In the genomic region with DNA sequence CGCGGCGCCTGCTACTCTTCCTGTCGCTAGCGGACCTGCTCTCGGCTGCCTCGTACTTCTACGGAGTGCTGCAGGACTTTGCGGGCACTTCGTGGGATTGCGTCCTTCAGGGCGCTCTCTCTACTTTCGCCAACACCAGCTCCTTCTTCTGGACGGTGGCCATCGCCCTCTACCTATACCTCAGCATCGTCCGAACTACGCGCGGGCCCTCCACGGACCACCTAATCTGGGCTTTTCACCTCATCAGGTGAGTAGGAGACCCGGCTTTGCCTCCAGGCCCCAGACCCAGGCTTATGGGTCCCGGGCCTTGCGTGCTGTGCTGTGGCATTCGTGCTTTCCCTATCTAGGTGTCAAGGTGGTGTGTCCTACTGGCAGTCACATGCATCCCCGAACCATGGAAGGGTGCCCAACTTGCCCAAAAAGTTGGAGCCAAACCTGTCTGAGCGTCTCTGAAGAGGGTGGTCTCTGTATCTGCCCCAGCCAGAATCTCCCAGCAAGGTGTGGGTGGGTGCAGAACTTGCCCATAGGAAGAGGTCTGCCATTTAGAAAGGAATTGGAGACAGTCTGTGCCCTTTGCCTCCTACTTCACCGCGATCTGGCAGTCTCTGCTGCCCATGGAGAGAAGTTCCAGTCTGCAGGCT, we compare ENCODE assay signal across 8 mouse cellular contexts. TPM values are rescaled to one million over a fixed set of nuclear protein-coding genes. Genes with fewer than 3 reads are reported as not detected.
A peak's percentile ranks its signal among the peaks of the same experiment; 100 is the strongest.
DNase-seq lines count a peak whose midpoint lies in the region; ATAC-seq and TF ChIP-seq lines count a peak whose summit lies in the region.

No protein-coding gene starts in this region.

- ATAC-seq in limb, embryonic 11.5 days (ENCODE audit: insufficient number of reproducible peaks, low FRiP score, low TSS enrichment, low read depth) = no peak
- no peak for ATAC-seq in neural tube, embryonic 15.5 days (ENCODE audit: low FRiP score)

- no peaks in the 10 kb centered on the region; the same call in 1 of the 2 replicates for H3K9me3 ChIP-seq in forebrain, embryonic 10.5 days
- no peaks in the 10 kb centered on the region for H3K9me3 ChIP-seq in limb, embryonic 11.5 days (ENCODE audit: control insufficient read depth, low read length)
- no peaks in the 10 kb centered on the region for H3K9me3 ChIP-seq in neural tube, embryonic 15.5 days (replicated peaks)

- no peaks in the 10 kb centered on the region for H3K79me2 ChIP-seq in liver, adult 2 months (ENCODE audit: control insufficient read depth, insufficient read depth, low read length)

- H3K4me3 ChIP-seq in liver, adult 2 months (ENCODE audit: insufficient read depth, low read depth, low read length) = peak overlapping the region; percentile 74
- H3K4me3 ChIP-seq in forebrain, embryonic 10.5 days = peak overlapping the region; percentile 66
- H3K4me3 ChIP-seq in limb, embryonic 11.5 days (ENCODE audit: low read depth, low read length) = peak overlapping the region; percentile 57
- H3K4me3 ChIP-seq in neural tube, embryonic 15.5 days (replicated peaks) = peak overlapping the region; percentile 57

- peak overlapping the region; percentile 99 for H3K4me2 ChIP-seq in limb, embryonic 11.5 days (ENCODE audit: low read depth, severe bottlenecking)
- peak overlapping the region; percentile 99 for H3K4me2 ChIP-seq in neural tube, embryonic 15.5 days

- no peaks in the 10 kb centered on the region for H3K36me3 ChIP-seq in liver, adult 2 months (ENCODE audit: control insufficient read depth, insufficient read depth, low read length)
- H3K36me3 ChIP-seq in forebrain, embryonic 10.5 days (replicated peaks) = no peaks in the 10 kb centered on the region
- no peaks in the 10 kb centered on the region for H3K36me3 ChIP-seq in limb, embryonic 11.5 days (ENCODE audit: control insufficient read depth, insufficient read depth, low read length)
- H3K36me3 ChIP-seq in neural tube, embryonic 15.5 days = no peaks in the 10 kb centered on the region

- no peak for TF ChIP-seq POLR2A in liver, adult 2 months (IDR thresholded peaks at IDR 0.05; ENCODE audit: extremely low read depth, insufficient read depth, low read length)

- peak overlapping the region; percentile 88 for H3K9ac ChIP-seq in liver, adult 2 months (ENCODE audit: low read depth, low read length)
- H3K9ac ChIP-seq in limb, embryonic 11.5 days (ENCODE audit: low read length) = peak overlapping the region; percentile 56
- peak overlapping the region; percentile 58 for H3K9ac ChIP-seq in neural tube, embryonic 15.5 days (replicated peaks)

- TF ChIP-seq CTCF in liver, adult 2 months (IDR thresholded peaks at IDR 0.05; ENCODE audit: low read depth, low read length) = no peak

- H3K27me3 ChIP-seq in liver, adult 2 months (ENCODE audit: control insufficient read depth, insufficient read depth, low read length) = no peaks in the 10 kb centered on the region
- H3K27me3 ChIP-seq in forebrain, embryonic 10.5 days (ENCODE audit: poor library complexity, severe bottlenecking) = peaks cover 66% of the 10 kb centered on the region
- H3K27me3 ChIP-seq in limb, embryonic 11.5 days (ENCODE audit: control insufficient read depth, insufficient read depth, low read length) = peaks cover 6% of the 10 kb centered on the region
- peaks cover 9% of the 10 kb centered on the region for H3K27me3 ChIP-seq in neural tube, embryonic 15.5 days (replicated peaks)

- no peaks in the 10 kb centered on the region for H3K4me1 ChIP-seq in liver, adult 2 months (ENCODE audit: control insufficient read depth, insufficient read depth, low read length)
- H3K4me1 ChIP-seq in forebrain, embryonic 10.5 days = peaks cover 21% of the 10 kb centered on the region
- peaks cover 6% of the 10 kb centered on the region; the same call in 1 of the 2 replicates for H3K4me1 ChIP-seq in limb, embryonic 11.5 days (ENCODE audit: control insufficient read depth, insufficient read depth, low read length)
- H3K4me1 ChIP-seq in neural tube, embryonic 15.5 days = peaks cover 14% of the 10 kb centered on the region

- WGBS in liver, adult 2 months = 19% methylated on average over 29 of the region's 29 CpGs
- WGBS in forebrain, embryonic 10.5 days = 16% methylated on average over 29 of the region's 29 CpGs
- 14% methylated on average over 29 of the region's 29 CpGs for WGBS in limb, embryonic 11.5 days
- 14% methylated on average over 29 of the region's 29 CpGs for WGBS in neural tube, embryonic 15.5 days

- H3K27ac ChIP-seq in liver, adult 2 months (replicated peaks; ENCODE audit: insufficient read depth, low read depth, low read length) = peak overlapping the region; percentile 42
- H3K27ac ChIP-seq in forebrain, embryonic 10.5 days = peak overlapping the region; percentile 58
- H3K27ac ChIP-seq in limb, embryonic 11.5 days (replicated peaks; ENCODE audit: low read depth, low read length) = no peak overlapping the region
- 0 out of 2 replicates have a peak overlapping the region, but pooled peaks have one; percentile 33 for H3K27ac ChIP-seq in neural tube, embryonic 15.5 days (replicated peaks)

- intact Hi-C loops in gastrocnemius, postnatal 36 days (cut with DNase I) = no loop called here

- no peak for DNase-seq in liver, adult 2 months (ENCODE audit: extremely low read depth, low read depth, low spot score)
- no peak for DNase-seq in liver
- no peak for DNase-seq in forebrain, embryonic 10.5 days (ENCODE audit: extremely low spot score, low spot score)
- DNase-seq in limb, embryonic 11.5 days (ENCODE audit: low spot score) = no peak
- no peak for DNase-seq in frontal cortex, postnatal 25 days (ENCODE audit: low spot score in 2 of 2)
- DNase-seq in layer of hippocampus, postnatal 14 days (ENCODE audit: low spot score in 2 of 2) = no peak
- DNase-seq in gastrocnemius, postnatal 36 days = no peak

RNA-seq across cellular contexts. Expression of a gene that starts 0.8 kb away (rescaled TPM):
- total RNA-seq in liver, adult 2 months (2014; rRNA removed) = 1.6 and 2.0 TPM in 2 replicates
- polyA plus RNA-seq in liver, adult 2 months (2012; rRNA removed) = 1.4 and 2.0 TPM in 2 replicates
- 0.32 and 0.41 TPM in 2 replicates for polyA plus RNA-seq in forebrain, embryonic 10.5 days (2016; fragmentation: Nextera tagmentation; extraction: Ambion mirVana)
- 0.29 and 0.47 TPM in 2 replicates for polyA plus RNA-seq in limb, embryonic 11.5 days (2014; fragmentation: Nextera tagmentation; extraction: Ambion mirVana)
- polyA plus RNA-seq in neural tube, embryonic 15.5 days (2015; fragmentation: Nextera tagmentation; extraction: Ambion mirVana) = 0.67 and 0.74 TPM in 2 replicates
- total RNA-seq in layer of hippocampus, postnatal 14 days (2021) = 1 to 10 TPM; 1.1 to 1.4 TPM
- total RNA-seq in gastrocnemius, postnatal 36 days (2021) = 10 to 100 TPM; 32.5 to 36.5 TPM

RNA-seq across cellular contexts. Expression of a gene that starts 31.1 kb away (rescaled TPM):
- 7.8 and 8.0 TPM in 2 replicates for total RNA-seq in liver, adult 2 months (2014; rRNA removed)
- polyA plus RNA-seq in liver, adult 2 months (2012; rRNA removed) = 2.9 and 3.3 TPM in 2 replicates
- polyA plus RNA-seq in forebrain, embryonic 10.5 days (2016; fragmentation: Nextera tagmentation; extraction: Ambion mirVana) = 1.3 and 1.6 TPM in 2 replicates
- polyA plus RNA-seq in limb, embryonic 11.5 days (2014; fragmentation: Nextera tagmentation; extraction: Ambion mirVana) = 1.1 and 1.8 TPM in 2 replicates
- polyA plus RNA-seq in neural tube, embryonic 15.5 days (2015; fragmentation: Nextera tagmentation; extraction: Ambion mirVana) = 2.4 and 2.7 TPM in 2 replicates
- total RNA-seq in layer of hippocampus, postnatal 14 days (2021) = 1 to 10 TPM; 4.2 to 5.3 TPM
- total RNA-seq in gastrocnemius, postnatal 36 days (2021) = under 1 TPM in 1 of 2 experiments, not detected in 1; 0.10 TPM
